Comparison of ENCODE assay signal across 20 mouse cellular contexts in genomic region chr1:133298816-133299215, GRCm38 (mm10). TPM values are rescaled to one million over a fixed set of nuclear protein-coding genes. Genes with fewer than 3 reads are reported as not detected.
A peak's percentile ranks its signal among the peaks of the same experiment; 100 is the strongest.
DNase-seq lines count a peak whose midpoint lies in the region; ATAC-seq and TF ChIP-seq lines count a peak whose summit lies in the region.
"Had no signal": no experiment of that assay in that cellular context is flagged by ENCODE, and none has a peak within 500 bp of the region (broad histone marks: within the 10 kb centered on the region; RNA-seq: fewer than 3 reads in every experiment).

No protein-coding gene starts in this region.

- no peak for TF ChIP-seq CTCF in kidney, postnatal 0 days (IDR thresholded peaks at IDR 0.05; ENCODE audit: low read depth)

- H3K27me3 ChIP-seq in forebrain, embryonic 13.5 days: 0 out of 2 replicates have a peak, but pooled peaks cover 3% of the 10 kb centered on the region
- H3K27me3 ChIP-seq in forebrain, embryonic 11.5 days (ENCODE audit: control insufficient read depth, insufficient read depth, low read length): no peaks in the 10 kb centered on the region
- H3K27me3 ChIP-seq in kidney, postnatal 0 days (ENCODE audit: insufficient read depth, low read length): peaks cover 7% of the 10 kb centered on the region; the same call in 1 of the 2 replicates
- H3K27me3 ChIP-seq in neural tube, embryonic 14.5 days (ENCODE audit: control insufficient read depth, insufficient read depth, low read length): no peaks in the 10 kb centered on the region

- H3K4me2 ChIP-seq in forebrain, embryonic 13.5 days: no peak overlapping the region
- H3K4me2 ChIP-seq in forebrain, embryonic 11.5 days (ENCODE audit: low read depth, low read length, severe bottlenecking): no peak overlapping the region
- H3K4me2 ChIP-seq in kidney, postnatal 0 days (ENCODE audit: low read length): peak overlapping the region; percentile 18; the same call in 1 of the 2 replicates
- H3K4me2 ChIP-seq in neural tube, embryonic 14.5 days (ENCODE audit: low read depth, low read length): no peak overlapping the region
- H3K4me2 ChIP-seq: heart, embryonic 11.5 days had no signal

- H3K4me1 ChIP-seq in forebrain, embryonic 13.5 days: peaks cover 22% of the 10 kb centered on the region
- 0 out of 2 replicates have a peak, but pooled peaks cover 2% of the 10 kb centered on the region for H3K4me1 ChIP-seq in forebrain, embryonic 11.5 days (replicated peaks; ENCODE audit: control insufficient read depth, insufficient read depth, low read length)
- 0 out of 2 replicates have a peak, but pooled peaks cover 5% of the 10 kb centered on the region for H3K4me1 ChIP-seq in kidney, postnatal 0 days (replicated peaks; ENCODE audit: insufficient read depth, low read length)
- peaks cover 9% of the 10 kb centered on the region for H3K4me1 ChIP-seq in neural tube, embryonic 14.5 days (ENCODE audit: control insufficient read depth, insufficient read depth, low read length)

- H3K9me3 ChIP-seq in forebrain, embryonic 13.5 days (replicated peaks): no peaks in the 10 kb centered on the region
- H3K9me3 ChIP-seq in forebrain, embryonic 11.5 days (ENCODE audit: control insufficient read depth, low read length): no peaks in the 10 kb centered on the region
- no peaks in the 10 kb centered on the region for H3K9me3 ChIP-seq in kidney, postnatal 0 days (replicated peaks; ENCODE audit: low read length)
- H3K9me3 ChIP-seq in neural tube, embryonic 14.5 days (ENCODE audit: control insufficient read depth, low read length): no peaks in the 10 kb centered on the region

- 39% methylated on average over 14 of the region's 14 CpGs for WGBS in forebrain, embryonic 13.5 days
- 48% methylated on average over 14 of the region's 14 CpGs for WGBS in forebrain, embryonic 11.5 days
- 28% methylated on average over 14 of the region's 14 CpGs for WGBS in kidney, postnatal 0 days
- WGBS in neural tube, embryonic 14.5 days: 23% methylated on average over 14 of the region's 14 CpGs

- H3K27ac ChIP-seq in forebrain, embryonic 13.5 days: no peak overlapping the region
- no peak overlapping the region for H3K27ac ChIP-seq in forebrain, embryonic 11.5 days (ENCODE audit: low read depth, low read length)
- H3K27ac ChIP-seq in kidney, postnatal 0 days: no peak overlapping the region
- H3K27ac ChIP-seq in neural tube, embryonic 14.5 days (ENCODE audit: low read depth, low read length): no peak overlapping the region
- H3K27ac ChIP-seq: macrophage had no signal

- ATAC-seq in forebrain, embryonic 13.5 days: 0 out of 2 replicates have a peak, but pooled peaks have one; percentile 13
- no peak for ATAC-seq in forebrain, embryonic 11.5 days (replicated peaks; ENCODE audit: low FRiP score)
- ATAC-seq in kidney, postnatal 0 days (replicated peaks; ENCODE audit: low FRiP score, low read depth): no peak
- ATAC-seq in neural tube, embryonic 14.5 days (ENCODE audit: low read depth): peak; percentile 18; the same call in 1 of the 2 replicates
- ATAC-seq: forebrain, embryonic 16.5 days had no signal

- no peak for DNase-seq in forebrain, embryonic 11.5 days (ENCODE audit: low spot score)
- peak; percentile 15 for DNase-seq in kidney, postnatal 0 days (ENCODE audit: low spot score)
- no peak for DNase-seq in kidney, adult 8-10 months
- DNase-seq in right cerebral cortex, adult 18-20 months: peak; percentile 64
- no peak for DNase-seq in right cerebral cortex, postnatal 10 days (ENCODE audit: low spot score in 2 of 2)
- DNase-seq in spleen, adult 12 weeks (ENCODE audit: low spot score): no peak
- DNase-seq: adrenal gland, adult 2 months; cerebellum, adult 9-11 months; gastrocnemius, postnatal 14 days; heart, postnatal 36 days; kidney, adult 9 months; layer of hippocampus, adult 9-11 months; liver; lung, adult 2 months had no signal

- H3K36me3 ChIP-seq in forebrain, embryonic 13.5 days (ENCODE audit: poor library complexity, severe bottlenecking): peaks cover 41% of the 10 kb centered on the region
- no peaks in the 10 kb centered on the region; the same call in 1 of the 2 replicates for H3K36me3 ChIP-seq in forebrain, embryonic 11.5 days (ENCODE audit: control insufficient read depth, insufficient read depth, low read length)
- H3K36me3 ChIP-seq in kidney, postnatal 0 days (ENCODE audit: insufficient read depth, low read length): 0 out of 2 replicates have a peak, but pooled peaks cover 9% of the 10 kb centered on the region
- H3K36me3 ChIP-seq in neural tube, embryonic 14.5 days (ENCODE audit: control insufficient read depth, insufficient read depth, low read length): peaks cover 21% of the 10 kb centered on the region

- H3K4me3 ChIP-seq in forebrain, embryonic 13.5 days: no peak overlapping the region
- H3K4me3 ChIP-seq in forebrain, embryonic 11.5 days (ENCODE audit: low read depth, low read length): no peak overlapping the region
- no peak overlapping the region for H3K4me3 ChIP-seq in kidney, postnatal 0 days (replicated peaks; ENCODE audit: low read depth, low read length)
- no peak overlapping the region for H3K4me3 ChIP-seq in neural tube, embryonic 14.5 days (ENCODE audit: low read depth, low read length)

- peak overlapping the region; percentile 9 for H3K9ac ChIP-seq in forebrain, embryonic 13.5 days
- H3K9ac ChIP-seq in forebrain, embryonic 11.5 days (ENCODE audit: low read length): no peak overlapping the region
- H3K9ac ChIP-seq in kidney, postnatal 0 days (ENCODE audit: low read depth, low read length): no peak overlapping the region
- H3K9ac ChIP-seq in neural tube, embryonic 14.5 days (replicated peaks; ENCODE audit: low read depth, low read length): no peak overlapping the region

RNA-seq across cellular contexts. Expression of gene Golt1a, which starts 10.8 kb away (rescaled TPM):
- not detected in 2 replicates for polyA plus RNA-seq in forebrain, embryonic 13.5 days (2015; fragmentation: Nextera tagmentation; extraction: Ambion mirVana)
- not detected in 2 replicates for polyA plus RNA-seq in forebrain, embryonic 11.5 days (2014; fragmentation: Nextera tagmentation; extraction: Ambion mirVana)
- 15.4 and 20.6 TPM in 2 replicates for polyA plus RNA-seq in kidney, postnatal 0 days (2015; fragmentation: Nextera tagmentation; extraction: Ambion mirVana)
- not detected in 2 replicates for polyA plus RNA-seq in neural tube, embryonic 14.5 days (2014; fragmentation: Nextera tagmentation; extraction: Ambion mirVana)
- polyA plus RNA-seq: adrenal gland, adult 2 months; forebrain, embryonic 16.5 days; heart, embryonic 11.5 days; macrophage had no signal

RNA-seq across cellular contexts. Expression of gene Kiss1, which starts 22.9 kb away (rescaled TPM):
- polyA plus RNA-seq in forebrain, embryonic 13.5 days (2015; fragmentation: Nextera tagmentation; extraction: Ambion mirVana): not detected in 2 replicates
- 0.43 TPM in 1 of 2 replicates, not detected in the other for polyA plus RNA-seq in forebrain, embryonic 11.5 days (2014; fragmentation: Nextera tagmentation; extraction: Ambion mirVana)
- not detected in 2 replicates for polyA plus RNA-seq in kidney, postnatal 0 days (2015; fragmentation: Nextera tagmentation; extraction: Ambion mirVana)
- not detected in 2 replicates for polyA plus RNA-seq in neural tube, embryonic 14.5 days (2014; fragmentation: Nextera tagmentation; extraction: Ambion mirVana)
- polyA plus RNA-seq: adrenal gland, adult 2 months; heart, embryonic 11.5 days; macrophage; urinary bladder, adult 2 months had no signal

RNA-seq across cellular contexts. Expression of gene Ren1, which starts 51.5 kb away (rescaled TPM):
- polyA plus RNA-seq in forebrain, embryonic 13.5 days (2015; fragmentation: Nextera tagmentation; extraction: Ambion mirVana): not detected in 2 replicates
- polyA plus RNA-seq in forebrain, embryonic 11.5 days (2014; fragmentation: Nextera tagmentation; extraction: Ambion mirVana): not detected in 2 replicates
- polyA plus RNA-seq in kidney, postnatal 0 days (2015; fragmentation: Nextera tagmentation; extraction: Ambion mirVana): 463 and 484 TPM in 2 replicates
- polyA plus RNA-seq in neural tube, embryonic 14.5 days (2014; fragmentation: Nextera tagmentation; extraction: Ambion mirVana): 0.39 and 0.83 TPM in 2 replicates
- polyA plus RNA-seq: forebrain, embryonic 16.5 days; heart, embryonic 11.5 days; macrophage had no signal

Comparison
In these comparisons a context has a peak if more than half of its experiments do, and no peak if none do; other contexts are left out.
1. ATAC-seq: peak in forebrain, embryonic 13.5 days (single experiment) and neural tube, embryonic 14.5 days (single experiment); none in forebrain, embryonic 11.5 days (single experiment) and kidney, postnatal 0 days (single experiment).
2. DNase-seq: peak in kidney, postnatal 0 days (single experiment) and right cerebral cortex, adult 18-20 months (single experiment); none in forebrain, embryonic 11.5 days (single experiment), kidney, adult 8-10 months (0 of 2), right cerebral cortex, postnatal 10 days (0 of 2) and spleen, adult 12 weeks (single experiment).
3. RNA of gene Golt1a, which starts 10.8 kb away (polyA plus RNA-seq): 15.4 to 20.6 TPM in kidney, postnatal 0 days; not detected in forebrain, embryonic 13.5 days, not detected in forebrain, embryonic 11.5 days and not detected in neural tube, embryonic 14.5 days; every median in the first group is over 10 times any median in the second.
4. RNA of gene Ren1, which starts 51.5 kb away (polyA plus RNA-seq): 463 to 484 TPM in kidney, postnatal 0 days; 0.39 to 0.83 TPM in neural tube, embryonic 14.5 days, not detected in forebrain, embryonic 13.5 days and not detected in forebrain, embryonic 11.5 days; every median in the first group is over 100 times any median in the second.